Mouse (Mus musculus) liver, embryonic 14.5 days (tissue): Measurements from ENCODE around the gene P2ry2.

Source experiments
- CTCF ChIP-seq: IDR thresholded peaks from 2 replicates; pipeline ENCODE4 v1.5.1; 2016; ENCODE audit warnings: antibody characterized with exemption, low read depth, control low read depth
- EP300 ChIP-seq: IDR thresholded peaks from 2 replicates; pipeline ENCODE4 v1.6.1; 2016; ENCODE audit warnings: antibody characterized with exemption, low read depth

- TF ChIP-seq CTCF (peak; percentile 89), EP300 (no peak)
Measured at GRCm38 (mm10) chr7:100965079-100965478, 47.6 kb downstream of the P2ry2 start.
